Mouse (Mus musculus): Measurements from ENCODE around the gene Kpna3. TPM values are rescaled to one million over a fixed set of nuclear protein-coding genes. Genes with fewer than 3 reads are reported as not detected.
A peak's percentile ranks its signal among the peaks of the same experiment; 100 is the strongest.

Gene Kpna3
- polyA plus RNA-seq, 1 experiment from 2014 or later = 19.4 TPM

DNA sequence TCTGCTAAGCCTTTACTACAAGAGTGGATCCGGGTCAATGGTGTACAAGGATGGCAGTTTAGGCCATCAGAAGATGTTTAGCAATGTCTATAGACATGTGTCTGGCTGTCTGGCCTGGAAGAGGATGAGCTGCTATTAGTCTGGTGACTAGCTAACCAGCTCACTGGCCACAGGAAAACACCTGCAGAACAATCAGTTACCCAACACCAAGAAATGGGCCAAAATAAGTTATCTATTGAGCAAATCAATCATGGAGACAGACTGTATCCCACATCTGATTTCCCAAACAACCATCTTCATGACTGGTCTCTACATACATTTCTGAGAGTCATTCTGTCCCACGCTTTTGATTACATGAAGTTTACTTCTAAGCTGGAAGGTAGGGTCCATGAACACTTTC is 75.9 kb downstream of the Kpna3 start:
- Histone ChIP-seq H3K27me3 (ENCODE audit: control insufficient read depth, insufficient read depth, low read depth, low read length) (no peaks in the 10 kb centered on the region), H3K27ac (ENCODE audit: low read length) (no peak overlapping the region), H3K9ac (ENCODE audit: low read depth, low read length) (no peak overlapping the region), H3K9me3 (replicated peaks; ENCODE audit: control insufficient read depth, low read length) (no peaks in the 10 kb centered on the region), H3K4me2 (ENCODE audit: low read depth, low read length) (no peak overlapping the region), H3K4me3 (ENCODE audit: low read depth, low read length) (no peak overlapping the region), H3K36me3 (ENCODE audit: control insufficient read depth, insufficient read depth) (peaks cover 6% of the 10 kb centered on the region), H3K4me1 (ENCODE audit: control insufficient read depth, low read depth, low read length) (peaks cover 9% of the 10 kb centered on the region)
- WGBS (ENCODE audit: insufficient replicate concordance) = 77% methylated on average over 2 of the region's 2 CpGs
- ATAC-seq (ENCODE audit: low read depth) = no peak

DNA sequence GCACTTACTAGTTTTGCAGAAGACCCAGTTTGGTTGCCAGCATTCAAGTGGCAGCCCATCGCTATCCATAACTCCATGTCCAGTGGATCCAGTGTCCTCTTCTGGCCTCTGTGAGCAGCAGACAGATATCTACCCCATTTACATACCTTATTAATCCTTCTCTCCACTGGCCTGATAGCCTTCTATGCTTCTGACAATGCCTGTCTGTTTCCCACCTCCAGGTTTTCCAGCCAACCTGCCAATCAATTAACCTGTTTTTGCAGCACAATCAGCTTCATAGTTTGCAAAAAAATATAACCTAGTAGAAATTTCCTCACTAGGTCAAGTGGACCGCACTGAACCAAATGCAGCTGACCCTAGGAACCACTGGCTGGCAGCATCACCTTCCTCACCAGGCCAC is 77.4 kb downstream of the Kpna3 start:
- no peak overlapping the region for H3K9ac ChIP-seq (ENCODE audit: low read depth, low read length)
- H3K9me3 ChIP-seq (replicated peaks; ENCODE audit: control insufficient read depth, low read length) = no peaks in the 10 kb centered on the region
- WGBS (ENCODE audit: insufficient replicate concordance) = 82% methylated on average over 2 of the region's 2 CpGs
- no peak overlapping the region for H3K4me3 ChIP-seq (ENCODE audit: low read depth, low read length)
- H3K27ac ChIP-seq (ENCODE audit: low read length) = no peak overlapping the region
- ATAC-seq (ENCODE audit: low read depth) = no peak
- H3K27me3 ChIP-seq (ENCODE audit: control insufficient read depth, insufficient read depth, low read depth, low read length) = no peaks in the 10 kb centered on the region
- H3K36me3 ChIP-seq (ENCODE audit: control insufficient read depth, insufficient read depth) = peaks cover 3% of the 10 kb centered on the region
- H3K4me1 ChIP-seq (ENCODE audit: control insufficient read depth, low read depth, low read length) = peaks cover 9% of the 10 kb centered on the region
- no peak overlapping the region for H3K4me2 ChIP-seq (ENCODE audit: low read depth, low read length)

DNA sequence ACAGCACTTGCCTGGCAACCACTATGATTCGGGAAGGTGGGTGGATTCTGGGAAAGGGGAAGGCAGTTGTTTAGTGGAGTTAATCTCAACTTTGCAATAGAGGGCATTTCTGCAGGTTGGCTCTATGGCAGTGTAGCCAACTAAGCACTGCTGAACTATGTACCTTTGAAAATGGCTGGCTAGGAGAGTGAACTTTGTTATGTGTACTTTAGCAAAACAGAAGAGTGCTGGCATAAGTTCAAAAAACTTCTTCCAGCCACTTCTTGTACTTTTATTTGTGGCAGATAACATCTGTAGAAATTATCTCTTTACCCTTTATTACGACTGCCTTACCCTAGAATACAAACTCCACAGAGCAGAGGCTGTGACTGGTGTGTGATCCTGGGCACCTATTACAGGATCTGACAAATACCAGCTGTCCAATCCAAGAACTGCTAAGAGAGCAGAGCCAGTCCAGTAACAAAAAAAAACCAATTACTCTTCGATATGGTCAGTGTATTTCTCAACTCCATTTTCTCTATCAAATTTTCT is 78.6 kb downstream of the Kpna3 start:
- no peak overlapping the region for H3K4me3 ChIP-seq (ENCODE audit: low read depth, low read length)
- no peak overlapping the region for H3K9ac ChIP-seq (ENCODE audit: low read depth, low read length)
- WGBS (ENCODE audit: insufficient replicate concordance) = 44% methylated on average over 3 of the region's 3 CpGs

DNA sequence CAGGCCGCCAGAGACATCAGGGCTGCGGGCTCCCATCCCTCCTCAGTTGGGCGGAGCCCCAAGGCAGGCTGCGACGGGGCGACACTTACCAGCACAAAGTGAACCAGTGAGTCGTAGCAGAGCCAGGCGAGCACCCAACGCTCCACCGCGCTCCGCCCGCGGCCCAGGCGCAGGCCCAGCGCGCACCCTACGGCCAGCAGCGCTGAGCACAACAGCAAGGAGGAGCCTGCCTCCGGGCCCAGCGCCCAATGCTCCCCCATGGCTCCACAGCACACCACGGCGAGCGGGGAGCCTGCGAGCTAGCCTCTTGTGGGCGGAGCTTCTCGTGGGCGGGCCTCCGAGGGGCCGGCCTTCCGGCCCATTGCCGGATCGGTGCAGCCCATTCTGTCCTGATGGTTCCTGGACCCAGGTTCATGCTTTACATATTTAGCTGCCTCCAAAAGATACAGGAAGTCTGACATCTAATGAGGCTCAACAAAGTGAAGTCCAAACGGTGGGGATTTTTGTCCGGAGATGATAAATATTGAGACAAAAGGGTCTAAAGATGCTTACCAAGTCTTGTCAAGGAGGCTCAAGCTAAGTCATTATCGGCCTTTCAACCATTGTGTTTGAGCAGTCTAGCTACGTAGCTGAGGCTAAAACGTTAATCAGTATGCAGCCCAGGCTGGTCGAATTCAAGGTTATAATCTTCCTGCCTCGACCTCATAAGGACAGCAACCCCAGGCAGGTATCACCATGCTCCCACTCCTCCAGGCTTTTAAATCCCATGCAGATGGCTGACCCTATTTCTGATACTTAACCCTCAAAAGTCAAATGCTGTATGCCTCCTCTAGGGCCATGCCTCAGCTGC is 79.3 kb downstream of the Kpna3 start, which contains the start of gene Ebpl:
Gene Ebpl, minus strand, starts transcription at position 309 of the 850 bp plus-strand sequence.
- peak within 1 kb of the TSS; percentile 71 for H3K9ac ChIP-seq (ENCODE audit: low read depth, low read length)
- peak within 1 kb of the TSS; percentile 89 for H3K4me2 ChIP-seq (ENCODE audit: low read depth, low read length)
- H3K9me3 ChIP-seq (replicated peaks; ENCODE audit: control insufficient read depth, low read length) = no peaks in the 10 kb centered on the region
- H3K36me3 ChIP-seq (ENCODE audit: control insufficient read depth, insufficient read depth) = no peaks in the 10 kb centered on the region
- peak within 1 kb of the TSS; percentile 88 for H3K27ac ChIP-seq (ENCODE audit: low read length)
- peaks cover 9% of the 10 kb centered on the region for H3K4me1 ChIP-seq (ENCODE audit: control insufficient read depth, low read depth, low read length)
- H3K4me3 ChIP-seq (ENCODE audit: low read depth, low read length) = peak within 1 kb of the TSS; percentile 72
- ATAC-seq (ENCODE audit: low read depth) = peak; percentile 96
- WGBS (ENCODE audit: insufficient replicate concordance) = under 1% methylated on average over 40 of the region's 40 CpGs
- no peaks in the 10 kb centered on the region for H3K27me3 ChIP-seq (ENCODE audit: control insufficient read depth, insufficient read depth, low read depth, low read length)

More for the DNA sequence above, 78.6 kb downstream of the Kpna3 start:
- no peaks in the 10 kb centered on the region for H3K9me3 ChIP-seq (replicated peaks; ENCODE audit: control insufficient read depth, low read length)
- H3K27me3 ChIP-seq (ENCODE audit: control insufficient read depth, insufficient read depth, low read depth, low read length) = no peaks in the 10 kb centered on the region
- peak overlapping the region; percentile 88 for H3K27ac ChIP-seq (ENCODE audit: low read length)
- H3K4me2 ChIP-seq (ENCODE audit: low read depth, low read length) = peak overlapping the region; percentile 89
- peak; percentile 30; the same call in 1 of the 2 replicates for ATAC-seq (ENCODE audit: low read depth)
- peaks cover 9% of the 10 kb centered on the region for H3K4me1 ChIP-seq (ENCODE audit: control insufficient read depth, low read depth, low read length)
- H3K36me3 ChIP-seq (ENCODE audit: control insufficient read depth, insufficient read depth) = no peaks in the 10 kb centered on the region

DNA sequence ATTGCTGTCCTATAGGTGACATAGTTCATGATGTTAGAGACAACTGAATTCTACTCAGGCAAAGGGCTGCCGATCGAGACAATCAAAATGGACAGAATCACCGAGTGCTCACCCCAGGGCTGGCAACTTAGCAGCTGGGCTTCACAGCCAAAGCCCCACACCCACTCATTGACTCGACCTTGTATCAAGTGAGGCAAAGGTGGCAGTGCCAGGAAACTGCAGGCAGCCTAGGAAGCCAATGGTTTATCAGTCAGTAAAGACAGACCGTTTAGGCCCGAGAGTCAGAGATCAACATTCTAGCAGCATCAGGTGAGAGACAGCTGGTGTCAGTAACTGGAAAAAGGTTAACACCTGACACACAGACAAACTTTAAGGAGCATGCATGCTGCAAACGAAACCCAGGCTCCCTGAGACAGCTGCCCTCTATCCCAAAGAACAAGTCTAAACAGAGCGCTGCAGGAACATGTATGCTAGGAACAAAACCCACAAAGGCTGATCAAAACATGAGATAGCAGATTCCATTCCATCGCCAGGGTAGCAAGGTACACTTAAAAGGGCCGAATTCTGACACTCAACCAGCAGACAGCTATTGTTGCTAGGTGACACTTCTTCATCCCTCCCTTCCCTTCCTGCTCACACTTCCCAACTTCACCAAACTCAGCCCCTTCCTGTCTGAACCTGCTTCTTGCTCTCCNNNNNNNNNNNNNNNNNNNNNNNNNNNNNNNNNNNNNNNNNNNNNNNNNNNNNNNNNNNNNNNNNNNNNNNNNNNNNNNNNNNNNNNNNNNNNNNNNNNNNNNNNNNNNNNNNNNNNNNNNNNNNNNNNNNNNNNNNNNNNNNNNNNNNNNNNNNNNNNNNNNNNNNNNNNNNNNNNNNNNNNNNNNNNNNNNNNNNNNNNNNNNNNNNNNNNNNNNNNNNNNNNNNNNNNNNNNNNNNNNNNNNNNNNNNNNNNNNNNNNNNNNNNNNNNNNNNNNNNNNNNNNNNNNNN is 85.1 kb downstream of the Kpna3 start:
- H3K9me3 ChIP-seq (replicated peaks; ENCODE audit: control insufficient read depth, low read length) = no peaks in the 10 kb centered on the region
- H3K9ac ChIP-seq (ENCODE audit: low read depth, low read length) = no peak overlapping the region
- H3K4me1 ChIP-seq (ENCODE audit: control insufficient read depth, low read depth, low read length) = no peaks in the 10 kb centered on the region
- H3K36me3 ChIP-seq (ENCODE audit: control insufficient read depth, insufficient read depth) = no peaks in the 10 kb centered on the region
- 55% methylated on average over 10 of the region's 10 CpGs for WGBS (ENCODE audit: insufficient replicate concordance)
- no peak overlapping the region for H3K27ac ChIP-seq (ENCODE audit: low read length)
- no peak overlapping the region for H3K4me3 ChIP-seq (ENCODE audit: low read depth, low read length)
- H3K27me3 ChIP-seq (ENCODE audit: control insufficient read depth, insufficient read depth, low read depth, low read length) = no peaks in the 10 kb centered on the region
- no peak for ATAC-seq (ENCODE audit: low read depth)
- no peak overlapping the region for H3K4me2 ChIP-seq (ENCODE audit: low read depth, low read length)

DNA sequence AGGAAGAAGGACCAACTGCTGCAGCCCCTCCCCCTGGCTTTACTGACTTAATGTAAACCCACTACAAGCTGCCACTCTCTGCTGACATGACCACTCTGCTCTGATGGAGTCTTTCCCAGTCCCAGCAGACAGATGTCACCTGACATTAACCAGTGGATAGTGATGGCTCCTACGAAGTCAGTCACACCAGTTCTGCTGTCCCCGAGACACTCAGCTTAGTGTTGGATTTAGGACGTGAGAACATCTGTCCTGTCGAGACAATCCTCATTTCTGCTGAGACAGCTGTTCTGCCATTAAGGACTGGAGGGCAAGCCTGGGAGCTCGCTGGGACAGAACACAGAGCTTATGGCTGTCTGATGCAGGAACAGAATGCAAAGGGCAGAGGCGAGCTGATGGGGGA is 88.9 kb downstream of the Kpna3 start:
- no peaks in the 10 kb centered on the region for H3K36me3 ChIP-seq (ENCODE audit: control insufficient read depth, insufficient read depth)
- H3K27me3 ChIP-seq (ENCODE audit: control insufficient read depth, insufficient read depth, low read depth, low read length) = no peaks in the 10 kb centered on the region
- H3K27ac ChIP-seq (ENCODE audit: low read length) = no peak overlapping the region
- no peak overlapping the region for H3K9ac ChIP-seq (ENCODE audit: low read depth, low read length)
- no peak overlapping the region for H3K4me2 ChIP-seq (ENCODE audit: low read depth, low read length)
- ATAC-seq (ENCODE audit: low read depth) = no peak
- H3K4me1 ChIP-seq (ENCODE audit: control insufficient read depth, low read depth, low read length) = no peaks in the 10 kb centered on the region
- whole genome bisulfite sequencing (ENCODE audit: insufficient replicate concordance) = 70% methylated on average over 6 of the region's 6 CpGs
- no peak overlapping the region for H3K4me3 ChIP-seq (ENCODE audit: low read depth, low read length)
- H3K9me3 ChIP-seq (replicated peaks; ENCODE audit: control insufficient read depth, low read length) = no peaks in the 10 kb centered on the region

DNA sequence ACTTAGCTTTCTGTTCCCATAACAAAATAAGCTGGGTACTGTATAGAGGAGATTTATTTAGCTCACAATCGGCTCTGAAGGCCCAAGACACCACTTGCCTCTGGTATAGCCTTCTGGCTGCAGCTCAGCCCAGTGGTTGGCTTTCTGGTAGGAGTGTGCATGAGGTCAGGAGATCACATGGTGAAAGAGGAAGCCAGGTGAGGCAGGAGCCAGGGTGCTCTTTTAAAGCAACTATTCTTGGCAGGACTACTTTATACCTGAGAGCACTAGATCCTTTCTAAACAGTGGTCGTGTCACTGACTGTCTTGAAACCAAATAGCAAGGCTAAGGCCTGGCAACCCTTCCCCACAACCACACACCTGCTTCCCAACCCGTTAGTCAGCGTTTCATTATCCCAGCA is 89.8 kb downstream of the Kpna3 start:
- no peak for ATAC-seq (ENCODE audit: low read depth)
- Histone ChIP-seq H3K9ac (ENCODE audit: low read depth, low read length) (no peak overlapping the region), H3K27ac (ENCODE audit: low read length) (no peak overlapping the region), H3K4me3 (ENCODE audit: low read depth, low read length) (no peak overlapping the region), H3K36me3 (ENCODE audit: control insufficient read depth, insufficient read depth) (no peaks in the 10 kb centered on the region), H3K4me1 (ENCODE audit: control insufficient read depth, low read depth, low read length) (no peaks in the 10 kb centered on the region), H3K4me2 (ENCODE audit: low read depth, low read length) (no peak overlapping the region), H3K9me3 (replicated peaks; ENCODE audit: control insufficient read depth, low read length) (no peaks in the 10 kb centered on the region), H3K27me3 (ENCODE audit: control insufficient read depth, insufficient read depth, low read depth, low read length) (no peaks in the 10 kb centered on the region)
- 63% methylated on average over 4 of the region's 4 CpGs for WGBS (ENCODE audit: insufficient replicate concordance)

DNA sequence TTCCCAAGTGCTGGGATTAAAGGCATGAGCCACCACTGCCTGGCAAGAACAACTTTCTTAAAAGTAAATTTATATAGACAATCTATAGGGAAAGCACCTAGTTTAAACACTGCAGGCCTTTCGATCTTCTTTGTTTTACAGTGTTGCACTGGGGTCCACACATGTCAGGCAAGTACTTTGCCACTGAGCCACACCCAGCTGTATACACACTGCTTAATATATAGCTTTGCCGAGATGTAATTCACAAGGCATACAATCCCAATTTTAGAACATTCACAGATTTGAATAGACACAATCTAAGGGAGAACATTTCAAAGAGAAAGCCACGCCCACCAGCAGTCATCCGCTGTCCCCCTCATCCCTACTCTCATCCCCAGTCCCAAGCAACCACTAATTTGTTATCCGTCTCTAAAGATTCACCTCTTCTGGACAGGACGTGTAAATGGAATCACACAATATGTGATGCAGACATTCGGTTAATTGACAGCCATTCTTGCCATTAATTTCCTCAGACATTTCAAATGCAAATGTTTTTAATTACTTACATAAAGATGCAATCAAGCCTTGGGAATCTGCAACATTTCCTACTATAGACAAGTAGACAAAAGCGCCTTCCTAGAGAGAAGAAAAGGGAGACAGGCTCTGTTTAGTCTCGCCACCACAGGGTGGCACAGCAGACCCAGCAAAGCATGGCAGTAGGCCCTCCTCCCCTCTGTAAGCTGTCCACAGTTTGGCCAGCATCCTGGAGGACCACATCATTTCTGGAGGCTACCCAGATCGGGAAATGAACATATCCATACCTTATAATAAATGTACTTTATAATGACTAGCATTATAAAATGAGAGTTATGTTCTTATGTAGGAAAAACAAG is 92.6 kb downstream of the Kpna3 start:
- Histone ChIP-seq H3K36me3 (ENCODE audit: control insufficient read depth, insufficient read depth) (no peaks in the 10 kb centered on the region), H3K27ac (ENCODE audit: low read length) (no peak overlapping the region), H3K27me3 (ENCODE audit: control insufficient read depth, insufficient read depth, low read depth, low read length) (no peaks in the 10 kb centered on the region), H3K4me1 (ENCODE audit: control insufficient read depth, low read depth, low read length) (no peaks in the 10 kb centered on the region), H3K4me2 (ENCODE audit: low read depth, low read length) (no peak overlapping the region), H3K9me3 (replicated peaks; ENCODE audit: control insufficient read depth, low read length) (no peaks in the 10 kb centered on the region), H3K9ac (ENCODE audit: low read depth, low read length) (no peak overlapping the region), H3K4me3 (ENCODE audit: low read depth, low read length) (no peak overlapping the region)
- no peak for ATAC-seq (ENCODE audit: low read depth)
- 65% methylated on average over 10 of the region's 10 CpGs for WGBS (ENCODE audit: insufficient replicate concordance)
